ENCODE assay signal across 8 mouse cellular contexts in genomic region chr17:30559536-30559935, GRCm38 (mm10). TPM values are rescaled to one million over a fixed set of nuclear protein-coding genes. Genes with fewer than 3 reads are reported as not detected.
DNase-seq lines count a peak whose midpoint lies in the region; ATAC-seq and TF ChIP-seq lines count a peak whose summit lies in the region.

No protein-coding gene starts in this region.

- H3K4me1 ChIP-seq in midbrain, embryonic 14.5 days (ENCODE audit: control insufficient read depth, insufficient read depth, low read length): no peaks in the 10 kb centered on the region
- H3K4me1 ChIP-seq in midbrain, embryonic 13.5 days (replicated peaks): no peaks in the 10 kb centered on the region
- no peaks in the 10 kb centered on the region for H3K4me1 ChIP-seq in lung, adult 2 months (ENCODE audit: control insufficient read depth, insufficient read depth, low read length)

- no peaks in the 10 kb centered on the region for H3K9me3 ChIP-seq in midbrain, embryonic 14.5 days (ENCODE audit: control insufficient read depth, low read length)
- H3K9me3 ChIP-seq in midbrain, embryonic 13.5 days: no peaks in the 10 kb centered on the region

- TF ChIP-seq CTCF in lung, adult 2 months (IDR thresholded peaks at IDR 0.05; ENCODE audit: insufficient read depth, low read length): peak; percentile 85

- H3K9ac ChIP-seq in midbrain, embryonic 14.5 days (replicated peaks; ENCODE audit: low read length): no peak overlapping the region
- no peak overlapping the region for H3K9ac ChIP-seq in midbrain, embryonic 13.5 days (replicated peaks)

- no peaks in the 10 kb centered on the region for H3K27me3 ChIP-seq in midbrain, embryonic 14.5 days (ENCODE audit: control insufficient read depth, insufficient read depth, low read length)
- H3K27me3 ChIP-seq in midbrain, embryonic 13.5 days: no peaks in the 10 kb centered on the region

- WGBS in midbrain, embryonic 14.5 days: 52% methylated on average over 3 of the region's 3 CpGs
- WGBS in midbrain, embryonic 13.5 days: 45% methylated on average over 3 of the region's 3 CpGs
- 34% methylated on average over 3 of the region's 3 CpGs for WGBS in lung, adult 2 months

- no peak for ATAC-seq in midbrain, embryonic 14.5 days (ENCODE audit: low FRiP score, low TSS enrichment)
- ATAC-seq in midbrain, embryonic 13.5 days: no peak

- no peak overlapping the region for H3K27ac ChIP-seq in midbrain, embryonic 14.5 days (replicated peaks; ENCODE audit: low read depth, low read length)
- H3K27ac ChIP-seq in midbrain, embryonic 13.5 days: no peak overlapping the region

- no peak overlapping the region for H3K4me2 ChIP-seq in midbrain, embryonic 14.5 days (ENCODE audit: low read length)
- no peak overlapping the region for H3K4me2 ChIP-seq in midbrain, embryonic 13.5 days (replicated peaks)

- TF ChIP-seq POLR2A in lung, adult 2 months (IDR thresholded peaks at IDR 0.05; ENCODE audit: borderline replicate concordance, extremely low read depth, low read depth, low read length): no peak

- no peaks in the 10 kb centered on the region for H3K36me3 ChIP-seq in midbrain, embryonic 14.5 days (ENCODE audit: control insufficient read depth, insufficient read depth, low read length)
- H3K36me3 ChIP-seq in midbrain, embryonic 13.5 days: no peaks in the 10 kb centered on the region

- H3K4me3 ChIP-seq in midbrain, embryonic 14.5 days (replicated peaks; ENCODE audit: low read depth, low read length): no peak overlapping the region
- no peak overlapping the region for H3K4me3 ChIP-seq in midbrain, embryonic 13.5 days (replicated peaks)
- no peak overlapping the region for H3K4me3 ChIP-seq in lung, adult 2 months (replicated peaks; ENCODE audit: extremely low read depth, low read depth, low read length)

- DNase-seq in cerebellum, adult 18-20 months: peak; percentile 61 to 62
- DNase-seq in cerebellum, adult 11-12 months: no peak
- DNase-seq in midbrain, embryonic 14.5 days: peak; percentile 43
- peak; percentile 68 for DNase-seq in brain, adult 2 months (ENCODE audit: low read depth, low spot score)
- peak; percentile 28 for DNase-seq in gastrocnemius, postnatal 25 days
- peak; percentile 78 for DNase-seq in lung, adult 2 months
- peak; percentile 68 to 78 for DNase-seq in spleen, postnatal 14 days (ENCODE audit: low spot score in 2 of 2)

RNA-seq across cellular contexts. Expression of gene Btbd9, which starts 16.8 kb away (rescaled TPM):
- polyA plus RNA-seq in midbrain, embryonic 14.5 days (2014; fragmentation: Nextera tagmentation; extraction: Ambion mirVana): 129 and 140 TPM in 2 replicates
- polyA plus RNA-seq in midbrain, embryonic 13.5 days (2015; fragmentation: Nextera tagmentation; extraction: Ambion mirVana): 137 and 160 TPM in 2 replicates
- total RNA-seq in gastrocnemius, postnatal 25 days (2021): 10 to 100 TPM in 1 of 2 experiments, 1 to 10 TPM in 1; 8.0 to 12.4 TPM
- 18.9 and 24.2 TPM in 2 replicates for polyA plus RNA-seq in lung, adult 2 months (2012; rRNA removed)
